13 mouse cellular contexts compared by ENCODE assay signal in genomic region chr1:121551457-121551835, GRCm38 (mm10). TPM values are rescaled to one million over a fixed set of nuclear protein-coding genes. Genes with fewer than 3 reads are reported as not detected.
DNase-seq lines count a peak whose midpoint lies in the region; ATAC-seq lines count a peak whose summit lies in the region.
"Had no signal": no experiment of that assay in that cellular context is flagged by ENCODE, and none has a peak within 500 bp of the region (broad histone marks: within the 10 kb centered on the region; RNA-seq: fewer than 3 reads in every experiment).

No protein-coding gene starts in this region.

- no peak overlapping the region for H3K4me3 ChIP-seq in heart, embryonic 10.5 days
- H3K4me3 ChIP-seq in neural tube, embryonic 13.5 days: no peak overlapping the region
- no peak overlapping the region for H3K4me3 ChIP-seq in neural tube, embryonic 15.5 days (replicated peaks)
- H3K4me3 ChIP-seq: erythroblast, embryonic 14.5 days had no signal

- H3K9ac ChIP-seq in neural tube, embryonic 13.5 days: no peak overlapping the region
- no peak overlapping the region for H3K9ac ChIP-seq in neural tube, embryonic 15.5 days (replicated peaks)

- H3K27ac ChIP-seq in heart, embryonic 10.5 days: no peak overlapping the region
- no peak overlapping the region for H3K27ac ChIP-seq in neural tube, embryonic 13.5 days (replicated peaks)
- H3K27ac ChIP-seq in neural tube, embryonic 15.5 days (replicated peaks): no peak overlapping the region
- H3K27ac ChIP-seq: kidney, postnatal 0 days had no signal

- 82% methylated on average over 7 of the region's 7 CpGs for WGBS in heart, embryonic 10.5 days
- 73% methylated on average over 7 of the region's 7 CpGs for WGBS in neural tube, embryonic 13.5 days
- WGBS in neural tube, embryonic 15.5 days: 60% methylated on average over 7 of the region's 7 CpGs

- no peaks in the 10 kb centered on the region for H3K27me3 ChIP-seq in heart, embryonic 10.5 days (ENCODE audit: insufficient read depth, poor library complexity, severe bottlenecking)
- no peaks in the 10 kb centered on the region for H3K27me3 ChIP-seq in neural tube, embryonic 13.5 days
- H3K27me3 ChIP-seq in neural tube, embryonic 15.5 days (replicated peaks): no peaks in the 10 kb centered on the region

- DNase-seq in heart, adult 11 months: peak; percentile 73
- no peak for DNase-seq in heart, embryonic 10.5 days (ENCODE audit: low spot score)
- peak; percentile 48 for DNase-seq in layer of hippocampus, adult 9-11 months
- peak; percentile 25 for DNase-seq in retina, embryonic 14.5 days (ENCODE audit: low spot score)
- DNase-seq in spleen, postnatal 10 days (ENCODE audit: low spot score in 2 of 2): no peak
- no peak for DNase-seq in ovary, postnatal 36 days (ENCODE audit: low spot score)
- DNase-seq: B cell, adult 2 months; lung, adult 18-20 months had no signal

- peak; percentile 65; the same call in 1 of the 2 replicates for ATAC-seq in neural tube, embryonic 13.5 days (ENCODE audit: low read depth)
- ATAC-seq in neural tube, embryonic 15.5 days (ENCODE audit: low FRiP score): no peak

- no peaks in the 10 kb centered on the region for H3K4me1 ChIP-seq in heart, embryonic 10.5 days
- H3K4me1 ChIP-seq in neural tube, embryonic 13.5 days (replicated peaks): no peaks in the 10 kb centered on the region
- H3K4me1 ChIP-seq in neural tube, embryonic 15.5 days: no peaks in the 10 kb centered on the region

- H3K4me2 ChIP-seq in neural tube, embryonic 13.5 days: no peak overlapping the region
- H3K4me2 ChIP-seq in neural tube, embryonic 15.5 days: no peak overlapping the region

- H3K36me3 ChIP-seq in heart, embryonic 10.5 days: peaks cover 59% of the 10 kb centered on the region
- peaks cover 72% of the 10 kb centered on the region for H3K36me3 ChIP-seq in neural tube, embryonic 13.5 days
- H3K36me3 ChIP-seq in neural tube, embryonic 15.5 days: peaks cover 58% of the 10 kb centered on the region

- no peaks in the 10 kb centered on the region for H3K9me3 ChIP-seq in heart, embryonic 10.5 days
- H3K9me3 ChIP-seq in neural tube, embryonic 13.5 days: no peaks in the 10 kb centered on the region
- H3K9me3 ChIP-seq in neural tube, embryonic 15.5 days (replicated peaks): no peaks in the 10 kb centered on the region
- H3K9me3 ChIP-seq: G1E had no signal

RNA-seq across cellular contexts. Expression of gene Ddx18, which starts 16.3 kb away (rescaled TPM):
- polyA plus RNA-seq in heart, embryonic 10.5 days (2016; fragmentation: Nextera tagmentation; extraction: Ambion mirVana): 37.8 and 59.2 TPM in 2 replicates
- 37.4 and 42.5 TPM in 2 replicates for polyA plus RNA-seq in neural tube, embryonic 13.5 days (2015; fragmentation: Nextera tagmentation; extraction: Ambion mirVana)
- polyA plus RNA-seq in neural tube, embryonic 15.5 days (2015; fragmentation: Nextera tagmentation; extraction: Ambion mirVana): 33.1 and 37.4 TPM in 2 replicates

RNA-seq across cellular contexts. Expression of gene Htr5b, which starts 23.2 kb away (rescaled TPM):
- polyA plus RNA-seq in heart, embryonic 10.5 days (2016; fragmentation: Nextera tagmentation; extraction: Ambion mirVana): 0.09 TPM in 1 of 2 replicates, not detected in the other
- 0.13 and 0.50 TPM in 2 replicates for polyA plus RNA-seq in neural tube, embryonic 13.5 days (2015; fragmentation: Nextera tagmentation; extraction: Ambion mirVana)
- 1.1 and 1.4 TPM in 2 replicates for polyA plus RNA-seq in neural tube, embryonic 15.5 days (2015; fragmentation: Nextera tagmentation; extraction: Ambion mirVana)
- polyA plus RNA-seq: erythroblast, embryonic 14.5 days; G1E had no signal

Comparison
In these comparisons a context has a peak if more than half of its experiments do, and no peak if none do; other contexts are left out.
1. DNase-seq: peak in heart, adult 11 months (single experiment), layer of hippocampus, adult 9-11 months (single experiment) and retina, embryonic 14.5 days (single experiment); none in heart, embryonic 10.5 days (single experiment), spleen, postnatal 10 days (0 of 2) and ovary, postnatal 36 days (single experiment).